Mouse (Mus musculus): ENCODE results near the gene Supt3. TPM values are rescaled to one million over a fixed set of nuclear protein-coding genes. Genes with fewer than 3 reads are reported as not detected.

Supt3 gene
- polyA plus RNA-seq, 2 experiments, result 10.5 to 21.3 TPM

DNA sequence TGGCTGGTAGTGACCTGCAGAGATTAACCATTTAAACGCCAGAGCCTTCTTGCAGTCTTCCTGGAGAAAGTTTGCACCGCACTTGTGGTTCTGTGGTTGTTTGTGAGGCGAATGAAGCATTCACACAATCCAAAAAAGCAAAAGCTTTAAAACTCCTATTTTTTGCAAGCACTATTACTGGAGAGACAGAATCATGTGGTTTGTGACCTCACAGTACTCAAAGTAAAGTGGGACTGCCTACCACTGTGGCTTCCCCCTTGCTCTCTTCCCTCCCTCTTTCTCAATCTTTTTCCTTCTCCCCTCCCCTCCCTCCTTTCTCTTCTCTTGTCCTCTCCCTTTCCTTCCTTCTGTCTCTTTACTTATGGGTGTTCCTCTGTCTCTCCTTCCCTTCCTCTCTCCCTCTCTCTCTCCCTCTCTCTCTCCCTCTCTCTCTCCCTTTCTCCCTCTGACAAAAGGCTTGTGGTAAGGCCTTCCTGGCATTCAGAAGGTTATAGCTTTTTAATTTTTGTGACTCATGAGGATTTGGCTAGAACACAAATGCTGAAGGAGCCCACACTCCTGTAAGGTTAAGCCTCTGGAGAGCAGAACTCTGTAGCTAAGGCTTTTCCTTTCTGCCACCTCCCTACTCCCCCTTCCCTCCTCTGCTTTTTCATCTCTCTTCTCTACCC, 37.7 kb downstream of the Supt3 start, which contains the start of gene Runx2:
Runx2 (minus strand) TSS at position 290 of the 668 bp plus-strand sequence.
- peak within 1 kb of the TSS; percentile 28 for H3K4me2 ChIP-seq (replicated peaks; ENCODE audit: low read depth, low read length, severe bottlenecking)
- no peaks in the 10 kb centered on the region for H3K9me3 ChIP-seq (ENCODE audit: control insufficient read depth, low read length)
- H3K9ac ChIP-seq (ENCODE audit: low read depth, low read length, severe bottlenecking), result peak within 1 kb of the TSS; percentile 34; the same call in 1 of the 2 replicates
- no peak for ATAC-seq (ENCODE audit: low FRiP score, low read depth)
- no peak for TF ChIP-seq POLR2A (IDR thresholded peaks at IDR 0.05; ENCODE audit: borderline replicate concordance, extremely low read depth, insufficient read depth, insufficient read length)
- H3K4me1 ChIP-seq (ENCODE audit: control insufficient read depth, insufficient read depth, low read length), result peaks cover 5% of the 10 kb centered on the region; the same call in 1 of the 2 replicates
- no peaks in the 10 kb centered on the region for H3K27me3 ChIP-seq (ENCODE audit: control insufficient read depth, insufficient read depth, low read length)
- peak within 1 kb of the TSS; percentile 20 for H3K4me3 ChIP-seq (replicated peaks; ENCODE audit: low read length)
- H3K36me3 ChIP-seq (ENCODE audit: control insufficient read depth, insufficient read depth, low read length), result no peaks in the 10 kb centered on the region
- DNase-seq (ENCODE audit: low spot score), result peak; percentile 17
- 33% methylated on average over 3 of the region's 3 CpGs for WGBS
- H3K27ac ChIP-seq (replicated peaks; ENCODE audit: low read depth, low read length), result no peak within 1 kb of the TSS

DNA sequence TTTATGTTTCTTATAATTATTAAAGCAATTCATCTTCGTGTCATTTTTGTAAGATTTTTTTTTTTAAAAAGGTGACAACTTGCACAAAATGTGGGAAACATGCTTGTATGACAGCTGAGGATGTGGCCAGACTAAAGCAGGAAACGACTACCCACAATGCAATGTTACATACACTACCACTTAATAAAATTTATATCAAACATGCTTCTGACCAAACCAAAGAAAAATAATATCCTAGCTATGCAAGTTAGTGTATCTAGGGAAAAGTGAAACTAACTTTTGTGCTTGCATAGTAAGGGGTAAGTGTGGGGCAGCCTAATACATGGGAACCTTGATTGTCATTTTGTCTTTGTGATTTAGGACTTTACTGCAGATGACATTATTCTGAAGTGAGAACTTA, 41.9 kb downstream of the Supt3 start:
- TF ChIP-seq POLR2A (IDR thresholded peaks at IDR 0.05; ENCODE audit: borderline replicate concordance, extremely low read depth, insufficient read depth, insufficient read length), result no peak
- 80% methylated on average over 2 of the region's 2 CpGs for WGBS

DNA sequence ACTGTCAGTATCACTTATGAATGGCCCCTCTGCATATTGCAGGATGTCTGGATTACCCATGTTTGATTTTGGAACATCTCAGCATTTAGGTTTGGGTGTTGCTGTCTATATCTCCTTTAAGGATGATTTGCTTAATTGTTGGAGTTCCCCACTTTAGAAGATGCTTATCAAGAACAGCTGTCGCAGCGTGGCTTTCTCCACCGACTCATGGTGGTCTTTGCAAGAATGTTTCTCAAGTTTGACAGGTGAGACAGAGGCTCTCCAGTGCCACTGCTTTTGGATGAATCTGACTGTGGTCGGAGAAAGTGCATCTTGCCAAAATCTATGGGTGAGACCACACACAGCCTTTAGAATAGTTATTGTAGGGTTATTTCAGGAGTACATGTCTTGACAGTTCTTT, 42.9 kb downstream of the Supt3 start:
- Histone ChIP-seq H3K9ac (ENCODE audit: low read depth, low read length, severe bottlenecking) (no peak overlapping the region), H3K36me3 (ENCODE audit: control insufficient read depth, insufficient read depth, low read length) (no peaks in the 10 kb centered on the region), H3K4me1 (ENCODE audit: control insufficient read depth, insufficient read depth, low read length) (peaks cover 5% of the 10 kb centered on the region; the same call in 1 of the 2 replicates), H3K4me2 (replicated peaks; ENCODE audit: low read depth, low read length, severe bottlenecking) (no peak overlapping the region), H3K27me3 (ENCODE audit: control insufficient read depth, insufficient read depth, low read length) (no peaks in the 10 kb centered on the region), H3K27ac (replicated peaks; ENCODE audit: low read depth, low read length) (no peak overlapping the region), H3K9me3 (ENCODE audit: control insufficient read depth, low read length) (no peaks in the 10 kb centered on the region), H3K4me3 (replicated peaks; ENCODE audit: low read length) (no peak overlapping the region)
- no peak for DNase-seq (ENCODE audit: low spot score)
- ATAC-seq (ENCODE audit: low FRiP score, low read depth), result no peak
- WGBS, result 47% methylated on average over 4 of the region's 4 CpGs
- TF ChIP-seq POLR2A (IDR thresholded peaks at IDR 0.05; ENCODE audit: borderline replicate concordance, extremely low read depth, insufficient read depth, insufficient read length), result no peak

More for the DNA sequence above, 41.9 kb downstream of the Supt3 start:
- Histone ChIP-seq H3K9ac (ENCODE audit: low read depth, low read length, severe bottlenecking) (no peak overlapping the region), H3K4me2 (replicated peaks; ENCODE audit: low read depth, low read length, severe bottlenecking) (no peak overlapping the region), H3K4me3 (replicated peaks; ENCODE audit: low read length) (no peak overlapping the region), H3K27me3 (ENCODE audit: control insufficient read depth, insufficient read depth, low read length) (no peaks in the 10 kb centered on the region), H3K27ac (replicated peaks; ENCODE audit: low read depth, low read length) (no peak overlapping the region), H3K36me3 (ENCODE audit: control insufficient read depth, insufficient read depth, low read length) (no peaks in the 10 kb centered on the region), H3K4me1 (ENCODE audit: control insufficient read depth, insufficient read depth, low read length) (peaks cover 5% of the 10 kb centered on the region; the same call in 1 of the 2 replicates), H3K9me3 (ENCODE audit: control insufficient read depth, low read length) (no peaks in the 10 kb centered on the region)
- no peak for DNase-seq (ENCODE audit: low spot score)
- no peak for ATAC-seq (ENCODE audit: low FRiP score, low read depth)

DNA sequence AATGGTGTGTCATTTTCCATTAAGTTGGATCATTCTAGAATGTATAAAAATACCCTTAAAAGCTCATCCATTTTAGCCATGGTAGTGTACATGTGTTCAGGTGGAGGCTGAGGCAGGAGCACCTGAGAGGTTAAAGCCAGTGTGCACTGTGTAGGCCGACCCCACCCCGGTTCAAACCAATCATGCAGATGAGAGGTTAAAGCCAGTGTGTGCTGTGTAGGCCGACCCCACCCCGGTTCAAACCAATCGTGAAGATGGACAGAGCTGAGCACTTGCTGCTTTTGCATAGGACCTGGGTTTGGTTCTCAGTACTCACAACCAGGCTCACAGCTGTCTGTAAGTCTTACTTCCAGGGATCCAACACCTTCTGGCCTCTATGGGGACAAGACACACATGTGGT, 45.0 kb downstream of the Supt3 start:
- Histone ChIP-seq H3K9me3 (ENCODE audit: control insufficient read depth, low read length) (no peaks in the 10 kb centered on the region), H3K4me3 (replicated peaks; ENCODE audit: low read length) (no peak overlapping the region), H3K4me2 (replicated peaks; ENCODE audit: low read depth, low read length, severe bottlenecking) (no peak overlapping the region), H3K27ac (replicated peaks; ENCODE audit: low read depth, low read length) (no peak overlapping the region), H3K4me1 (ENCODE audit: control insufficient read depth, insufficient read depth, low read length) (no peaks in the 10 kb centered on the region), H3K36me3 (ENCODE audit: control insufficient read depth, insufficient read depth, low read length) (no peaks in the 10 kb centered on the region), H3K9ac (ENCODE audit: low read depth, low read length, severe bottlenecking) (no peak overlapping the region), H3K27me3 (ENCODE audit: control insufficient read depth, insufficient read depth, low read length) (no peaks in the 10 kb centered on the region)
- no peak for DNase-seq (ENCODE audit: low spot score)
- TF ChIP-seq POLR2A (IDR thresholded peaks at IDR 0.05; ENCODE audit: borderline replicate concordance, extremely low read depth, insufficient read depth, insufficient read length), result no peak
- WGBS, result 89% methylated on average over 5 of the region's 5 CpGs
- no peak for ATAC-seq (ENCODE audit: low FRiP score, low read depth)

DNA sequence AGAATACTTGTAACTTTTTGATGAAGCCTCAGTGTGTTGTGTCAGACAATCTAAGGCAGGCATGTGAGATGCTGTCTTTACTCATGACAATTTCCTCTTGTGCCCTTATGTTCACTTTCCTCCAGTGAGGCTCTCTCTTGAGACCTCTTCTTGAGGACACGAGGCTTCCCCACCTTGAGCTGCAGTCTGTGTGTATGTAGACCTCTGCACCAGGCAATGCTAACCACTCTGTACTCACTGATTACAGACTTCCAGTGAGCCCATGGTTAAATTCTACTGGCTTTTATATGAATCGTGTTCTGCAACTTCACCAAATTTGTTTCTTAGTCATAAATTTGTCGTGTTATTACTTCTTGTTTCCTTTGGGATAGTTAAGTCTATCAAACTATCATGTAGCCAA, 50.2 kb downstream of the Supt3 start:
- no peak overlapping the region for H3K4me3 ChIP-seq (replicated peaks; ENCODE audit: low read length)
- WGBS, result 78% methylated on average over 3 of the region's 3 CpGs
- H3K9ac ChIP-seq (ENCODE audit: low read depth, low read length, severe bottlenecking), result no peak overlapping the region
- H3K4me2 ChIP-seq (replicated peaks; ENCODE audit: low read depth, low read length, severe bottlenecking), result no peak overlapping the region
- no peaks in the 10 kb centered on the region for H3K27me3 ChIP-seq (ENCODE audit: control insufficient read depth, insufficient read depth, low read length)
- ATAC-seq (ENCODE audit: low FRiP score, low read depth), result no peak
- no peaks in the 10 kb centered on the region for H3K36me3 ChIP-seq (ENCODE audit: control insufficient read depth, insufficient read depth, low read length)
- no peaks in the 10 kb centered on the region for H3K4me1 ChIP-seq (ENCODE audit: control insufficient read depth, insufficient read depth, low read length)
- H3K27ac ChIP-seq (replicated peaks; ENCODE audit: low read depth, low read length), result no peak overlapping the region
- H3K9me3 ChIP-seq (ENCODE audit: control insufficient read depth, low read length), result no peaks in the 10 kb centered on the region
- no peak for DNase-seq (ENCODE audit: low spot score)
- TF ChIP-seq POLR2A (IDR thresholded peaks at IDR 0.05; ENCODE audit: borderline replicate concordance, extremely low read depth, insufficient read depth, insufficient read length), result no peak
